Mouse (Mus musculus): ENCODE results near the gene Kif3c. TPM values are rescaled to one million over a fixed set of nuclear protein-coding genes. Genes with fewer than 3 reads are reported as not detected.

Kif3c gene
- polyA plus RNA-seq, 1 experiment from 2014 or later: 26.1 TPM

- Histone ChIP-seq H3K4me1 (no peaks in the 10 kb centered on the region), H3K27ac (no peak overlapping the region), H3K36me3 (peaks cover 36% of the 10 kb centered on the region), H3K27me3 (no peaks in the 10 kb centered on the region), H3K9me3 (no peaks in the 10 kb centered on the region), H3K4me2 (replicated peaks) (no peak overlapping the region), H3K4me3 (no peak overlapping the region), H3K9ac (no peak overlapping the region)
- no peak for ATAC-seq (ENCODE audit: insufficient number of reproducible peaks, insufficient read depth, low FRiP score, low TSS enrichment)
- WGBS: 94% methylated on average over 3 of the region's 3 CpGs
Observed at GRCm38 (mm10) chr12:3453554-3453953, 88.6 kb downstream of the Kif3c start.

Other genes starting within 250 kb of the Kif3c start
- gene Rab10, start 55.2 kb upstream of the Kif3c start, polyA plus RNA-seq (2016; fragmentation: Nextera tagmentation; extraction: Ambion mirVana): 116 and 121 TPM in 2 replicates
- gene Asxl2, start 61.7 kb downstream of the Kif3c start, polyA plus RNA-seq (2016; fragmentation: Nextera tagmentation; extraction: Ambion mirVana): 19.6 and 19.9 TPM in 2 replicates
- gene Dtnb, start 207.2 kb downstream of the Kif3c start, polyA plus RNA-seq (2016; fragmentation: Nextera tagmentation; extraction: Ambion mirVana): 53.0 and 54.8 TPM in 2 replicates

Data from embryonic facial prominence, embryonic 12.5 days (tissue).